Mouse (Mus musculus): ENCODE results near the gene Rab3a.

DNA sequence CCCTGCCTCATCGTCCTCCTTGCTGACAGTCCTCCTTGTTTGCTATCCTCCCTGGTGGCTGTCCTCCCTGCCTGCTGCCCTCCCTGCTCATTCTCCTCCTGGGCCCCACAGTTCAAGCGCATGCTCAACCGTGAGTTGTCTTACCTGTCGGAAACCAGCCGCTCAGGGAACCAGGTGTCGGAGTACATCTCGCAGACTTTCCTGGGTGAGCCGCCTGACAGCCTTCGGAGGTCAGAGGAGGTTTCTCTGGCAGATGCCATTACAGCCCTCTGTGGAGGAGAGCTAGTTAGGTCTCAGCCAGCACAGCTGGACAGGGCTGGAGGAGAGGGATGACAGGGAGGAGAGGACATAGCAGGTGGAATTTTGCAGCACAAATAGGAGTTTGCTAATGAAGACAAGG, 7.8 kb upstream of the Rab3a start:
- TF ChIP-seq MAX (IDR thresholded peaks at IDR 0.05): no peak
- TF ChIP-seq CTCF (IDR thresholded peaks at IDR 0.05; ENCODE audit: control insufficient read depth, insufficient read depth, insufficient read length): no peak
- no peak for TF ChIP-seq CEBPB (IDR thresholded peaks at IDR 0.05; ENCODE audit: low read depth)
- TF ChIP-seq USF1 (IDR thresholded peaks at IDR 0.05; ENCODE audit: low read depth): no peak
- no peak for TF ChIP-seq FOSL1 (IDR thresholded peaks at IDR 0.05; ENCODE audit: insufficient read depth, low read length, poor library complexity, severe bottlenecking)
- no peak for TF ChIP-seq MYOG (IDR thresholded peaks at IDR 0.05; ENCODE audit: control insufficient read depth, extremely low read depth, insufficient read length)

Measured in C2C12 (cell line).